Mouse (Mus musculus): ENCODE results near the gene Ifitm2.
"Not testable (repeated sequence)": the region's sequence is repeated elsewhere in the genome, so short reads cannot be mapped to it uniquely, and the experiment has no call there.

Gene Ifitm2

DNA sequence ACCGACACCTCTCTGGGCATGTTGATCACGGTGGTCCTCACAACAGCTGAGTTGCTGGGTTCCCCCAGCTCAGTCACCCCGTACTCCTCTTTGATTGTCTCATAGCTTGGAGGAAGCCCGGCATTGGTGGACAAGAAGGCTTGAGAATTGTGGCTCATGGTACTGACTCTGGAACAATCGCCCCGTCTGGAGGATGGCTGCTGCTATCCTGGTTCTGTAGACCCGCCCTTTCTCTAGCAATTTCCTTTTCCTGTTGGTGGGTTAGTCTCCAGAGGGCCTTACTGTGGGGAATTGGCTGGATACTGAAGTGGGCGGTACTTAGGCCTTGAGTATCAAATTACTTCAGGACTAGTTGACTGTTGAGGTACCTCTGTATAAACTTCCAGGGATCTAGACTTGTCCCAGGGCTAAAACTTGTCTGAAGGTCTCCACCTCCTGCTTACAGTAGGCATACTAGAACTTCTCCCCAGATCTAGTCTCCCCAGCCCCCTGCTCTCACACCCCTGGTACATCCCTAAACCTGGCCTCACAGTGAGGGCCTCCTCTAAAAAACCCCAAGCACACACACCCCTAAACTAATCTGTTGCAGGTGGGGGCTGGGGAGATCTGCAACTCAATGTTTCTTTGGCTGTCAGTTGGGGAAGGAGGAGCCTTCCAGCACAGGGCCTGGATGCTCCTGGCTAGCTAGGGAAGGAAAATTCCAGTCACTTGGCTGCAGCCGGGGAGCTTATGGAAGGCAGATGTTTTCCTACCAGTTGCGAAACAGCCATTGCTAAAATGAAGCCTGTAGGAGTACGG, at the start of gene Ifitm2, which contains the start of gene Gm45717:
Gene Ifitm2, minus strand, starts transcription at position 230 of the 798 bp plus-strand sequence.
Gene Gm45717, minus strand, starts transcription at position 180 of the 798 bp plus-strand sequence.
- no peak for DNase-seq

DNA sequence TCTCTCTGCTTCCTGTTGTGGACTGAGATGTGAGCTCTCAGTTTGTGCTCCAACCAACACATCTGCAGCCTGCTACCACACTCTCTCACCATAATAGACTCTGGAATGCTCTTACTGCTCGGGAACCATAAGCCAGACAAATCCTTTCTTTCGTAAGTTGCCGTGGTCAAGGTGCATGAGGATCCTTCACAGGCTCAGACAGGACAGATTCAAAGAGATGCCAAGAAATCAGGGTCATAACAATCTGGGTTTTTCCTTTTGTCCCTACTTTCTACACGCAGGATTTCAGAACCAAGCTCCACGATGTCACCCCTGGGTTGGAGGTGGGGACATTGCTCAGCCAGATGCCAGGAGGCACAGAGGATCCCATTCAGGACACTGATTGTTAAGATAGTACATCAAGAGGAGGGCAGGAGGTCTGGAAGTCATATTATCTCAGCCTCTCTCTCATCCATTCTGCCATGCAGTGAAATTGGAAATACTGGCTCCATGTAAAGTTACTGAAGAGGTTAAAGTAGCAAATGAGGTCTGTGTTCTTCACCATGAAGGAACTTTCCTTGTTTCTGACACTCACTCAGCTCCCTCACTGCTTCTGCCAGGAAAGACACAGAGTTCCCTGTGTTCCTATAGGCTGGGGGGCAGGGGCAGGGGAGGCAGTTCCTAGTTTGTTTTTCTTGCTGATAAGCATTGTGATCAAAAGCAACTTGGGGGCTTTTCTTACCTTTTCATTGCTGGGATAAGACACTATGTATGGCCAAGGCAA, 47.6 kb upstream of the Ifitm2 start:
- no peak for DNase-seq

DNA sequence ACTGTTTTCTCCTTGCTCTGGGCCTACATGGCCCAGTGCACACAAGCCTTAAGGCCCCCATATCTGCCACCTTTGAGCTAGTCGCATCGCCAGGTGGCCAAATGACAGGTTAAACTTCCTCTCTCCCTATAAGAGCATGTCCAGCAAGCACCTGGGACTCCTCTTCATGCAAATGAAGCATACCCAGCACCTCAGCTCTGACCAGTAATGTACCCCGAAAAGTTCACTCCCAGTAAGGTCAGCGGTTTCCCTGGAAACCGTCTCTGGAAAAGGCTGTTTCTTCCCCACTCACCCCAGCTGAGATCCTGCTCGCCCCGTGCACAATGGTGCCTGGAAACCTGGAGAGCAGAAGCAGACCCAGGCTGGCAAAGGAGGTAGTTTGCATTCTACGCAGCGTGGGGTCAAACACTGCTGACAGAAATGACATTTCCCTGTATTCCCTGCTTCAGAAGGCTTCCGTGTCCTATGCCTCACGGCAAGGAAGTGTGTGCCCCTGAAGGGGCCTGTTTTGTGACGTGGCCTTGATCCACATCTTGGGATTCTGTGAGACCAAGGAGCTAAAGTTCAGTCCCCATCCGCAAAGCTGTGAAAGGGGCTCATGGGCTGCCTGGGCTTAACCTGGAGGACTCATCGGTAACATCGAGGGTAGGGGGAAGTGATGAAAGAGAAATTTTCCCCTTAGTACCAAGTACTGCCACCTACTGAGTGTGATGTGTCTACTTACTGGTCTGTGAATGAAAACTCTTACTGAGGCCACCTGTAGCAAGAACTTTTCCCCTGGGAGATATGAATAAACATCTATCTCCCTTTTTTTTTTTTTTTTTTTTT, 45.3 kb upstream of the Ifitm2 start:
- DNase-seq, result no peak

DNA sequence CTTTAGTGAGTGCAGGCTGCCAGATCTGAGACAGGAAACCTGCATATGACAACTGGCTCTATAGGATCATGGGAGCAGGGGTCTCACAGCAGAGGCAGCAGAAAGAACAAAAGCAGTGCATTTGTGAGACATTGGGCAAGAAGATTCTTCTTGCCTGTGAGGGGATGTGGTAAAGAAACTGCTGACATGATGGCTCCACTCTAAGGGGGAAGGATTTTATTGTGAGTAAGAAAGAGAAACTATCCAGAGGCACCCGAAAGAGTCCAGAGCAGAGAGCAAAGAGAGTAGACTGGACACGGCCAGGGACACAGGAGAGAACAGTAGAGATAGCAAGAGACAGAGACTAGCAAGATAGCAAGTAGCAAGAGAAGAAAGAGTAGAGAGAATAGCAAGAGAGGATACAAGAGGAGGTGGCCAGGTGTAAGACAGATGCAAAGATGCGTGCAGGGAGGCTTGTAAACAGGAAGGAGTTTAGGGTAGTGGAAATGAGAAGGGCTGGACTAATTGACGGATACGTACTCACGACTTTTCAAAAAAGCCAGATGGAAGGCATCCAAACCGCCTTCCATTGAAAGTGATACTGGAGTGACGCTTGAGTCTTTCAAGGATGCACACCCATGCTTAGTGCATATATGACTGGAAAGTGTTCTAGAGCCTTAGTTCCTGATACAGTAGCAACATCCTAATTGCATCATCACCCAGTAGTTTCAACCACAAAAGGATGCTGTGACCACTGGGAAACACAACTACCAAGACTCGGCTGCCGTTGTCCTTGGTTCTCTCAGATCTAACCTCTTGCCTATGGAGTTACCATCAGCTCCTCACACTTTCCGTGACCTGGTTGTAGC, 43.3 kb upstream of the Ifitm2 start:
- no peak for DNase-seq

DNA sequence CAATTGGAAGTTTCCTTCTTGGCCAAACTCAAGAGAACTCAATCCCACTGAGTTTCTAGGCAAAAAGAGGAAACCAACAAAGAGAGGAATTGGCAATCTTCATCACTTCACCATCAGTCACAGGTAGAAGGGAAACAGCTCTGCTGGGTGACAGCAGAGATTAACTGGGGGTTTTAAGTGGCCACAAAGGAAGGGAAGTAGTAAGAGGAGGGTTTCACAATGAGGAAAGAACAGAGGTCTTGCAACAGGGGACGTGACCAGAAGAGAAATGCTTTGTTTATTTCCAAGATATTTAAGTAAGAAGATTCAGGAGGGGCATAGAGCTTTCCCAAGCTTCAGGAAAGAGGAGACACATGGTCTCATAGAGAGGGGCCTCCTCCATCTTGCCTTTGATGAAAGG, 42.0 kb upstream of the Ifitm2 start:
- DNase-seq, result no peak

DNA sequence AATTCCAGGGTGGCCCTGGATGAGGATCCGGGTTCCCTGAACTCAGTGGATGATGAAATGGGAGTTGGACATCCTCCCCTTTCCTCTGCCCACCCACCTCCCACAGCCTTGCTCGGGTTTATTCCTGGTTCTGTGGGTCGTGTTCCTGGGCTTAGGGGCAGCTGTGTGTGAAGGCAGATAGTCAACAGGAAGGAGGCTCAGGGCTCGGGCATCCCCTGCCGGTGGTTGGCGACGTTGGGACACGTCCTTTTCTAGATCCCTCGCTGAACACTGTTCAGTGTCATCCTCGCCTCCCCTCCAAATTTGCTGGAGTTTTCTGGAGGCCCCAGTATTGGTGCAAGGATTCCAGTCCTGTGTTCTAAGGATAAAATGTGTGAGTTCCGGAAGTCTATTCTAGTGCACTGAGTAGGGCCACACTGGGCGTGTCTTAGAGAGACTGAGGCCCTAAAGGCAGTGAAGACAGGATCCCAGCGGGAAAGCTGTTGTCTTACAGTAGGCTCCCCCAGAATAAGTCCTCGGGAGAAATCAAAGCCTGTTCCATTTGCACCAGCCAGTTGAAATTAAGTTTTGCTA, 35.4 kb upstream of the Ifitm2 start:
- DNase-seq, result no peak

DNA sequence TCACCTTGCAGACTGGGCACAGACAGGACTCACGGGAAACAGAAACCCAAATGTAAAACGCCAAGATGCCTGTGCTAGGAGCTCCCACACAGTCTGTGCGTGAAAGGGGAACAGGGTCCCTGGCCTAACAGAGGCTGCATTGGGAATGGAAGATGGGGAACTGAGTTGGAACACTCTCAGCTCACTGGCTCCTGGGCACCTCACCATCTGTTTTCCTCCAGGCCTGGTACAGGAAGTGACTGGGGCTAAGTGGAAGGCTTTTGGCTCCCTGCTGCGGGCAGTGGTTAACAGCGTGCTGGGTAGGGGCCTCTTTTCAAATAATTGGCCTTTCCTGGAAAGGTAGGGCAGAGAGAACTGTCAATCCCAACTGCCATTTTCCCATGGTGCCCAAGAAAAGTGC, 34.8 kb upstream of the Ifitm2 start:
- no peak for DNase-seq

DNA sequence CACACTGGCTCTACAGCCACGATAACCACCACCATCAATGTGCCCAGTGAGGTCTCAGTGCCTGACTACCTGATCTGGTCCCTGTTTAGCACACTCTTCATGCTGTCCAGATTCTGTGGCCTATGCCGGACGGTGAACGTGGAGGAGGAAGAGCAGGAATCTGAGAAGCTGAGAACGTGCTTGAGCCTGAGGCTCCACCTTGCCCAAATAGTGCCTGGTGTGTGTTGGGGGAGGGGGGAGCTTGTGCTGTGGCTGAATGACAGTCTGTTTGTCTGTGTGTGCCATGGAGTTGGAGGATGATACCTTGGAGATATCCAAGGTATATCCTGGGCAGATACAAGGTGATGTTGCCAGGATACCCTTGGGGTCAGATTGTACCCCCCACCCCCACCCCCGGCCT, 34.4 kb upstream of the Ifitm2 start:
- no peak for DNase-seq

DNA sequence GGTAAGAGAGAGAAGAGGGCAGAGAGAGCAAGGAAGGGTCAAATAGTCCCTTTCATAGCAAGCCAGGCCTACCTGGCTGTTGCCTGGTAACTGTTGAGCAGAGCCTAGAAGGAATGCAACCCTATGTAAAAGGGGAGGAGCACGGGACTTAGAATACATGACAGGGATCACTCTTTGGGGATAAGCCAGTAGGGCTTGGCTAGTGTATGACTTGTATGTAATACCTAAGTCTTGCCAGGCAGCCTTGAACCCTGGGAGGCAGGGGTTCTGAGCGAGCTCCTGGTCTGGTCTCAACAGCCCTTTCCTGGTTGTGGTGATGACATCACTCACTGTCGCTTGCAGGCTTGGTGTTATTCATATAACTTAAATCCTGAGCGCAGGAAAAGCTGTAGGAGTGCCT, 33.2 kb upstream of the Ifitm2 start:
- DNase-seq, result no peak

DNA sequence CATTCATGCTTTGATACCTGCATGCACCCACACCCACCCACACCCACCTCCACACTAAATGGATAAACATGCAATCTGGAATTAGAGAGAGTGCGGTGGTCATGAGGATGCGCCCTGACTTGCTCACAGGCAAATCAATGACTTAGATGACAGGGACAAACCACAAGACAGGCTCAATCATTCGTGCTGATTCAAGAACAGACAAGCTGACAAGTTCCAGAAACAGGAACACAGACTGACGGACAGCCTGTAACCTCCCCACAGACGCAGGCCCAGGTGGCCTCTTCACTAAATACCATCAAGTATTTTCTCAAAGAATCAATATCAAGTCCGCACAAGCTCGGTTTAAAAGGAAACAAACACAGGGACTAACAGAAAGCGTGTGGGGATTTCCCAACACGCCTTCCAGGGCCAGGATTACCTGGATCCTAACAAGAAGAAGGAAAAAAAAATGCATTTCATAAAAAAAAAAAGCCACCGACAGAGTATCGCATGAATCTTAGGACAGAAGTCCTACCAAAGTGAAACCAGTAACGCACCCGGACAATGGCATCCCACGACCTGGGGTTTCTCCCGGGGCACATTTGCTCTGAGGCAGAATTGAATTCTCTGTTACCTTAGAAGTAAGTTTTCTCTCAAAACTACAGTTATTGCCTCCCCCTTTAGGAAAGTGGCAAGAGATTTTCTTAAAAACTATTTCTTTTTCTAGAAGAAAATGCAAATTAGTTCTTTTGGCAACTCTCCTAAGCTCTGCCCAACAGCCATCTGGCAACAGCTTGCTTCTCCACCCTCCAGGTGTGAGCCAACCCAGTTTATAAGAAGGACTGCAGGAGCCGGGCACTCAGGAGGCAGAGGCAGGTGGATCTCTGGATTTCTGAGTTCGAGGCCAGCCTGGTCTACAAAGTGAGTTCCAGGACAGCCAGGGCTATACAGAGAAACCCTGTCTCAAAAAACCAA, 31.7 kb upstream of the Ifitm2 start:
- no peak for DNase-seq

DNA sequence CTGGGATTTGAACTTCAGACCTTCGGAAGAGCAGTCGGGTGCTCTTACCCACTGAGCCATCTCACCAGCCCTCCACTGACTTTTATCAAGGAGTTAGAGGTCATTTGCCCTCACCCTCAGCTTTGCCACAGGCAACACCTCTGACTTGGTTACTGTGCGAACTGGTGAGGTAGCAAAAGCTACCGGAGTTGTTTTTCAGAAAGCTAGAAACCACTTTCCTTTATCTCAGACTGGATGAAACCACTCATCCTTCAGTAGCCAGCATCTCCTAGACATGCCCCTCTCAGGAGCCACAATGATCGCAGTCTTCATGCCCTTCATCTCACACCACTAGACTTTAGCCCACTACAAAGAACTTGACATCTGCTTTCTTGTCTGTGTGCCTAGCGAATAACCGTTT, 27.2 kb upstream of the Ifitm2 start:
- DNase-seq, result no peak

DNA sequence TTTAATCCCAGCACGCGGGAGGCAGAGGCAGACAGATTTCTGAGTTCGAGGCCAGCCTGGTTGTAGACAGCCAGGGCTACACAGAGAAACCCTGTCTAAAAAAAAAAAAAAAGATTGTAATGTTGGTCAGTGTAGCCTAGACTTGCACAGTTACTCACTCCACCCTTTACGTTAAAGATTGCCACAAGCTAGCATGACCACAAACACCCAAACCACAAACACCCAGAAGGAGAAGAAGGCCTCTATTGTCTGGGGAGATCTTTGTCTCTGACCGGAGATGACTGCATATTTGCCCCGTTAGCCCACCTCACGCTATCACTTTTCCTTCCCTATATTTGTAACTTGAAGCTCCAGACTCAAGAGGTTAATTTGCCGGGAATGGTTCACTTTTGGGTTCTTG, 25.9 kb upstream of the Ifitm2 start:
- no peak for DNase-seq

DNA sequence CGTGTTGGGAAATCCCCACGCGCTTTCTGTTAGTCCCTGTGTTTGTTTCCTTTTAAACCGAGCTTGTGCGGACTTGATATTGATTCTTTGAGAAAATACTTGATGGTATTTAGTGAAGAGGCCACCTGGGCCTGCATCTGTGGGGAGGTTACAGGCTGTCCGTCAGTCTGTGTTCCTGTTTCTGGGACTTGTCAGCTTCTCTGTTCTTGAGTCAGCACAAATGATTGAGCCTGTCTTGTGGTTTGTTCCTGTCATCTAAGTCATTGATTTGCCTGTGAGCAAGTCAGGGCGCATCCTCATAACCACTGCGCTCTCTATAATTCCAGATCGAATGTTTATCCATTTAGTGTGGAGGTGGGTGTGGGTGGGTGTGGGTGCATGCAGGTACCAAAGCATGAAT, 20.9 kb upstream of the Ifitm2 start:
- not testable (repeated sequence) for DNase-seq

DNA sequence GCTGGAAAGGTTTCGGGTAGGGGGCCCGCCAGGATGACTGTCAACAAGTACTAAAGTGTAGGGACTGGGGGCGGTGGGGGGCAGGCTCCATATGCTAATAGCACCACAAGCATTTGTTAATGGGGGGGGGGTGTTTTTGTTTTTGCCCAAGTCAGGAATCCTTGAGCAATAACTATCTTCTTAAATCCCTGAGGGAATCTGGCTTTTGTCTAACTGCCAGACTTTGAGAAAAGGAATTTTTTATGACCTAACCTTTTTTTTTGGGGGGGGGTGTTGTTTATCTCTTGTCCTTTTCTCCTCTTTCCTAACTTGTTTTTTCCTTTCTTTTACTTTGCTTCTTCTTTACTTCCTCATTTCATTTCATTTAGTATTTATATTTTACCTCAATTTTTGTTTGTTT, 19.7 kb upstream of the Ifitm2 start:
- DNase-seq, result no peak

DNA sequence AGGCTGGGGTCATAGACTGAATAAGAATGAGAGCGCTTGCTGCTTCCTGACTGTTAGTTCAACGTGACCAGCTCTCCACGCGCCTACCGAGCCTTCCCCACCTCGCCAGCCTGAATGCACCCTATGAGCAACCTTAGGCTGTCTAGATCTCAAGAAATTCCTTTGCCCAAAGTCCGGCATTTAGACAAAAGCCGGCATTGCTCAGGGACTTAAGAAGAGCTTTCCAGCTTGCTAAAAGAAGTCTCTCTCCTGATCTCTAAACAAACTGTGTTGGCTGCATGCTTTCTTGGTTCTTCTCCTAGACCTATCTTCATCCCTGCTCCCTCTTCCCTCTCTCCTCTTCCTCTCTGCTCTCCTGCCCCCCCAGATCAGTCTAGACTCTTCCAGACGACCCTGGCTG, 19.2 kb upstream of the Ifitm2 start:
- DNase-seq, result no peak

DNA sequence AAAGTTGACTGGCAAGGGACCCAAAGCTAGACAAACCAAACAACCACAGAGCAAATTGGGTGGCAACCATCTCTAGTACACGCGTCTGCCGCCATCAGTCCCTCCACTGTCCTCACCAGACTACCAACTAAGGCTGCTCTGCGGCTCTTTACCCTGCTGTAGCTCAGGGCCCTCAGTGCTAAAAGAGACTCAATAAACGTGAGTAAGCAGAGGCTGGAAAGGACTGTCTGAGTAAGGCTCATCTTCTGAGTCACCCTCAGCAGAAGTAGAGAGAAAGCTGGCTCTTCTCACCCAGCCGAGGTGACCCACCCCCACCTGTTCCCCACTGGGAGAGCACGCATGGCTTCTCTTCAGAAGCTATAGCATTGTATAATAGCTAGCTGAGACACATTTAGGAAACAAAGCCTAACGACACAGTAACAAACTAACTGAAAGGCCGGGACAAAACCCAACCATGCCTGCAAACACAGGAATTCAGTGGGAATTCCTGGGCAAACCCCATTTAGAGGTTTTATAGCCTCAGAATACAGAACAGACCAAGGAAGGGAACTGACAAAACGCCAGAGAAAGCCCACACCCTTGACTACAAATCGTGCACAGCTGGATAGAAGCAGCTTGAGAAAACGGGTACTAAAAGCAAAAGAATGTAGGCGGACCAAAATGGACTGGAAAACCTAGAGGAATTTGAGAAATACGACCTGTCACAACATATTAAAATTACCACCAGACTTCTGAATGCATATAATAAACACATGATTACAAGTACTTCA, 17.8 kb upstream of the Ifitm2 start:
- DNase-seq, result no peak

DNA sequence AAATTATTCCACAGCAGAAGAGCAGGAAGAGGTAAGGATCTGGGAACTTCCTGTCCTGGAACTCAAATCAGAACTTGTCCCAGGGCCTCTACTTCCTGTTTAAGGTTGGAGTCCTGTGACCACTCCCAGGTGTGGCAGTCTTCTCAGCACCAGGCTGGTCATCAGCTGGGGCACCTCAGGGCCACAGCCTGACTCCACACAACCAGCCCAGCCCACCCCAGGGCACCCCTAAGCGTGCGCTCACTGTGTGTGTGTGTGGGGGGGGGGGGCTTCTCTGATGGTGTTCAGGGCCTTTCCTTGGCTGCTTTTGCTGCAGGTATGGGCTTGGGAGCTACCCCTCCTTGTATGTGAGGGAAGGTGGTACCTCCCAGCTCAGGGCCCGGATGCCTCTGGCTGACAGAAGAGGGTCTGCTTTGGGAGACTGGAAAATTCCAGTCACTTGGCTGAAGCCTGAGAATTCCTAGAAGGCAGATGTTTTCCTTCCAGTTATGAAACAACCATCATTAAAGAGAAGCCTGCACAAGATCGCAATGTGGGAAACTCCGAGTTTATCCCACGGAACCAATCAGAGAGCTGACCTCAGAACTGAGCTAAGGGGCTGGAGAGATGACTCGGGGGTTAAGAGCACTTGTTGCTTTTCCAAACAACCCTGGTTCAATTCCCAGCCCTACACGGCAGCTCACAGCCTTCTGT, 15.8 kb upstream of the Ifitm2 start:
- DNase-seq, result no peak

DNA sequence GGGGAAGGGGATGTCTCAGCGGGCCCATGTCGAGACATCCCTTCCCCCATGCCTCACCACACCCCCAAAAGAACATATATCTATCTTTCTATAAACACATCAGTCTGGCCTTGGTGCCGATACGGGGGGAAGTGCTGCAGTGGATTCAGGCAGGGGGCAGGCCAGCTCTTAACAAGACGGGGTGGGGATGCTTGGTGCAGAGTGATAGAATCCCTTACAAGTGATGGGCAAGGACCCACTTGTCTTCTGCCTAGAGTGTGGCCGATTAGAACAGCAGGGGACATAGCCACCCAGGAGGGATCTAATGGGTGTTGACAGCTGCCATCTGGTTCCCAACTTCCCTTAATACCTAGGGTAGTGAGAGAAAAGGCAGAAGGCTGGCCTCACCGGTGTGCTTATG, 15.1 kb upstream of the Ifitm2 start:
- no peak for DNase-seq

DNA sequence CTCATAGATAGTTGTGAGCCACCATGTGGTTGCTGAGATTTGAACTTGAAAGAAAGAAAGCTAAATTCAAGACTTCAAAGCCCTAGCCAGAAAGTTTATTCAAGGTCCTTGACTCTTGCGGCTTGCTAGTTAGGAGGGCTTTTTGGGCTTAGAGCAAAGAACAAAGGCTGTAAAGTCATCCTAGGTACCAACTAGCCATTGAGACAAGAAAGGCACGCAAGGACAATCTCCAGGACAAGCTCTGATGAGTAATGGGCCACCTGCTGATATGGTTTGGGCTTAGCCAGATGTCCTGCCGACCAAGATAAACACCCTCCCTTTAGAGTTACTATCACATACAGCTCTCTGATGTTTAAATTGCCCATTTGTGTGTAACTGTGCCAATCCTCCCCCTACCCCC, 12.9 kb upstream of the Ifitm2 start:
- DNase-seq, result not testable (repeated sequence)
